In the genomic region with DNA sequence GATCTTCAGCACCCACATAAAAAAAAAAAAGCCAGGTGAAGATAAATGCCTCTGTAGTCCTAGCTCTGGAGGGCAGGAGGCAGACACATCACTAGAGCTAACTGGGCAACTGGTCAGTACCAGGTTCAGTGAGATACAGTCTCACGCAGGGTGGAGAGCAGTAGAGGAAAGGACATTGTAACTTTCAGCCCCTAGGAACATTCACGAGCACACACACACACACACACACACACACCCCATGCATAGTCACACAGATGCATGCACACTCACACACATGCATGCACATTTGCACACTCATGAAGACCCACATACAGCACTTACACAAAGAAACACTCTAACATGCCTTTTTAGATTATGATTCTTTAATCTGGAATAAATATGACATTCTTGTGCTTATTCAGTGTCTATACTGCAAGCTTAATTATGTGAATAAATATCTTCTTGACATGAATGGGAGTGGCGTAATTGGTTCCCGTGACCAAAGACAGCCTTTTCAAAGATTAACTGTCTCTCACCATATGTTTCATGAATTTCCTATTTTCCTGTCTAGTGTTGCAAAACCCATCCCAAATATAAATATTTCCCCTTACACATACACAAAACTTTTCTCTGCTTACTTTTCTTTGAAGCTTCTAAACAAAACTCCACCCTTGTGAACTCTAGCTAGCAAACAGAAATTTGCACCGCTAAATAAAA, we compare ENCODE assay signal across 20 mouse cellular contexts. TPM values are rescaled to one million over a fixed set of nuclear protein-coding genes. Genes with fewer than 3 reads are reported as not detected.
A peak's percentile ranks its signal among the peaks of the same experiment; 100 is the strongest.
DNase-seq lines count a peak whose midpoint lies in the region; ATAC-seq lines count a peak whose summit lies in the region.
"Had no signal": no experiment of that assay in that cellular context is flagged by ENCODE, and none has a peak within 500 bp of the region (broad histone marks: within the 10 kb centered on the region; RNA-seq: fewer than 3 reads in every experiment).

No protein-coding gene starts in this region.

- 57% methylated on average over 5 of the region's 5 CpGs for WGBS in forebrain, embryonic 15.5 days
- 57% methylated on average over 5 of the region's 5 CpGs for WGBS in forebrain, embryonic 14.5 days
- WGBS in lung, embryonic 15.5 days: 53% methylated on average over 5 of the region's 5 CpGs
- WGBS in midbrain, embryonic 11.5 days: 42% methylated on average over 5 of the region's 5 CpGs
- 32% methylated on average over 5 of the region's 5 CpGs for WGBS in midbrain, embryonic 16.5 days

- DNase-seq in forebrain, embryonic 14.5 days (ENCODE audit: low spot score): no peak
- no peak for DNase-seq in lung, postnatal 36 days
- DNase-seq in midbrain, embryonic 11.5 days (ENCODE audit: low spot score, missing footprints): peak; percentile 88
- no peak for DNase-seq in layer of hippocampus, adult 18-20 months (ENCODE audit: low spot score in 2 of 2)
- DNase-seq: thymus, adult 18-20 months had no signal

- no peaks in the 10 kb centered on the region for H3K27me3 ChIP-seq in forebrain, embryonic 15.5 days
- H3K27me3 ChIP-seq in forebrain, embryonic 14.5 days (replicated peaks; ENCODE audit: control insufficient read depth, insufficient read depth, low read length): no peaks in the 10 kb centered on the region
- no peaks in the 10 kb centered on the region for H3K27me3 ChIP-seq in lung, embryonic 15.5 days
- no peaks in the 10 kb centered on the region for H3K27me3 ChIP-seq in midbrain, embryonic 11.5 days (ENCODE audit: control insufficient read depth, insufficient read depth, low read length)
- no peaks in the 10 kb centered on the region for H3K27me3 ChIP-seq in midbrain, embryonic 16.5 days (ENCODE audit: control insufficient read depth, insufficient read depth, low read depth, low read length)
- H3K27me3 ChIP-seq: embryonic facial prominence, embryonic 12.5 days; heart, embryonic 13.5 days; limb, embryonic 12.5 days; liver, embryonic 15.5 days; neural tube, embryonic 13.5 days had no signal

- H3K4me3 ChIP-seq in forebrain, embryonic 15.5 days: no peak overlapping the region
- H3K4me3 ChIP-seq in forebrain, embryonic 14.5 days (ENCODE audit: low read depth, low read length): no peak overlapping the region
- no peak overlapping the region for H3K4me3 ChIP-seq in lung, embryonic 15.5 days
- H3K4me3 ChIP-seq in midbrain, embryonic 11.5 days (ENCODE audit: low read depth, low read length): no peak overlapping the region
- H3K4me3 ChIP-seq in midbrain, embryonic 16.5 days (ENCODE audit: low read depth, low read length): no peak overlapping the region
- H3K4me3 ChIP-seq: embryonic facial prominence, embryonic 12.5 days; heart, embryonic 13.5 days; left cerebral cortex, adult 2 months; limb, embryonic 12.5 days; liver, embryonic 15.5 days; myocyte; neural tube, embryonic 13.5 days had no signal

- H3K9ac ChIP-seq in forebrain, embryonic 15.5 days (replicated peaks): no peak overlapping the region
- H3K9ac ChIP-seq in forebrain, embryonic 14.5 days (ENCODE audit: low read length): no peak overlapping the region
- no peak overlapping the region for H3K9ac ChIP-seq in lung, embryonic 15.5 days
- H3K9ac ChIP-seq in midbrain, embryonic 11.5 days (ENCODE audit: low read length): no peak overlapping the region
- H3K9ac ChIP-seq in midbrain, embryonic 16.5 days (ENCODE audit: low read depth, low read length): no peak overlapping the region
- H3K9ac ChIP-seq: embryonic facial prominence, embryonic 12.5 days; heart, embryonic 13.5 days; limb, embryonic 12.5 days; liver, embryonic 15.5 days; neural tube, embryonic 13.5 days had no signal

- ATAC-seq in forebrain, embryonic 15.5 days (replicated peaks): peak; percentile 62; the same call in 1 of the 2 replicates
- ATAC-seq in forebrain, embryonic 14.5 days: no peak
- ATAC-seq in lung, embryonic 15.5 days (ENCODE audit: borderline replicate concordance, extremely low read depth, low FRiP score, low TSS enrichment): peak; percentile 73; the same call in 1 of the 2 replicates
- peak; percentile 63 for ATAC-seq in midbrain, embryonic 11.5 days (ENCODE audit: low FRiP score)
- ATAC-seq in midbrain, embryonic 16.5 days: no peak
- ATAC-seq: intestine, postnatal 0 days had no signal

- H3K4me1 ChIP-seq in forebrain, embryonic 15.5 days: no peaks in the 10 kb centered on the region
- no peaks in the 10 kb centered on the region for H3K4me1 ChIP-seq in forebrain, embryonic 14.5 days (ENCODE audit: control insufficient read depth, insufficient read depth, low read length)
- H3K4me1 ChIP-seq in lung, embryonic 15.5 days: peaks cover 23% of the 10 kb centered on the region
- peaks cover 14% of the 10 kb centered on the region for H3K4me1 ChIP-seq in midbrain, embryonic 11.5 days (ENCODE audit: control insufficient read depth, insufficient read depth, low read length)
- no peaks in the 10 kb centered on the region for H3K4me1 ChIP-seq in midbrain, embryonic 16.5 days (ENCODE audit: control insufficient read depth, insufficient read depth, low read length)
- H3K4me1 ChIP-seq: embryonic facial prominence, embryonic 12.5 days; limb, embryonic 12.5 days; liver, embryonic 15.5 days; neural tube, embryonic 13.5 days had no signal

- H3K27ac ChIP-seq in forebrain, embryonic 15.5 days (replicated peaks): no peak overlapping the region
- H3K27ac ChIP-seq in forebrain, embryonic 14.5 days (ENCODE audit: low read depth, low read length): no peak overlapping the region
- H3K27ac ChIP-seq in lung, embryonic 15.5 days: peak overlapping the region; percentile 84
- peak overlapping the region; percentile 56 for H3K27ac ChIP-seq in midbrain, embryonic 11.5 days (ENCODE audit: low read depth, low read length)
- H3K27ac ChIP-seq in midbrain, embryonic 16.5 days (ENCODE audit: low read length): no peak overlapping the region
- H3K27ac ChIP-seq: embryonic facial prominence, embryonic 12.5 days; heart, embryonic 13.5 days; left cerebral cortex, adult 2 months; limb, embryonic 12.5 days; liver, embryonic 15.5 days; neural tube, embryonic 13.5 days; stomach, postnatal 0 days had no signal

- H3K9me3 ChIP-seq in forebrain, embryonic 15.5 days: no peaks in the 10 kb centered on the region
- H3K9me3 ChIP-seq in forebrain, embryonic 14.5 days (replicated peaks; ENCODE audit: control insufficient read depth, low read length): no peaks in the 10 kb centered on the region
- no peaks in the 10 kb centered on the region for H3K9me3 ChIP-seq in lung, embryonic 15.5 days
- no peaks in the 10 kb centered on the region for H3K9me3 ChIP-seq in midbrain, embryonic 11.5 days (ENCODE audit: control insufficient read depth, low read length)
- no peaks in the 10 kb centered on the region for H3K9me3 ChIP-seq in midbrain, embryonic 16.5 days (replicated peaks; ENCODE audit: control insufficient read depth, low read length, poor library complexity, severe bottlenecking)
- H3K9me3 ChIP-seq: embryonic facial prominence, embryonic 12.5 days; G1E; heart, embryonic 13.5 days; limb, embryonic 12.5 days; liver, embryonic 15.5 days; neural tube, embryonic 13.5 days had no signal

- H3K36me3 ChIP-seq in forebrain, embryonic 15.5 days: no peaks in the 10 kb centered on the region
- H3K36me3 ChIP-seq in forebrain, embryonic 14.5 days (ENCODE audit: control insufficient read depth, insufficient read depth, low read length): no peaks in the 10 kb centered on the region
- H3K36me3 ChIP-seq in lung, embryonic 15.5 days: no peaks in the 10 kb centered on the region
- H3K36me3 ChIP-seq in midbrain, embryonic 11.5 days (ENCODE audit: control insufficient read depth, insufficient read depth, low read length): no peaks in the 10 kb centered on the region
- H3K36me3 ChIP-seq in midbrain, embryonic 16.5 days (ENCODE audit: control insufficient read depth, insufficient read depth, low read length): no peaks in the 10 kb centered on the region
- H3K36me3 ChIP-seq: embryonic facial prominence, embryonic 12.5 days; G1E; heart, embryonic 13.5 days; limb, embryonic 12.5 days; liver, embryonic 15.5 days; neural tube, embryonic 13.5 days had no signal

- no peak overlapping the region for H3K4me2 ChIP-seq in forebrain, embryonic 15.5 days (replicated peaks)
- no peak overlapping the region for H3K4me2 ChIP-seq in forebrain, embryonic 14.5 days (ENCODE audit: low read length)
- no peak overlapping the region for H3K4me2 ChIP-seq in lung, embryonic 15.5 days
- H3K4me2 ChIP-seq in midbrain, embryonic 11.5 days: no peak overlapping the region
- H3K4me2 ChIP-seq in midbrain, embryonic 16.5 days (ENCODE audit: low read length): no peak overlapping the region
- H3K4me2 ChIP-seq: embryonic facial prominence, embryonic 12.5 days; heart, embryonic 13.5 days; limb, embryonic 12.5 days; liver, embryonic 15.5 days; neural tube, embryonic 13.5 days had no signal

RNA-seq across cellular contexts. Expression of gene Arnt2, which starts 37.9 kb away (rescaled TPM):
- 59.1 and 61.2 TPM in 2 replicates for polyA plus RNA-seq in forebrain, embryonic 15.5 days (2015; fragmentation: Nextera tagmentation; extraction: Ambion mirVana)
- 51.4 and 59.3 TPM in 2 replicates for polyA plus RNA-seq in forebrain, embryonic 14.5 days (2014; fragmentation: Nextera tagmentation; extraction: Ambion mirVana)
- polyA plus RNA-seq in lung, embryonic 15.5 days (2015; fragmentation: Nextera tagmentation; extraction: Ambion mirVana): 8.4 and 8.7 TPM in 2 replicates
- 34.9 and 36.4 TPM in 2 replicates for polyA plus RNA-seq in midbrain, embryonic 11.5 days (2014; fragmentation: Nextera tagmentation; extraction: Ambion mirVana)
- polyA plus RNA-seq in midbrain, embryonic 16.5 days (2015; fragmentation: Nextera tagmentation; extraction: Ambion mirVana): 88.2 and 90.2 TPM in 2 replicates
- 100 to 1,000 TPM; 158 to 160 TPM for total RNA-seq in layer of hippocampus, adult 18-20 months (2021)
- total RNA-seq: hematopoietic stem cell, adult 5-6 weeks; liver, adult 2 months had no signal
- polyA plus RNA-seq: G1E; liver, adult 2 months had no signal

Comparison
In these comparisons a context has a peak if more than half of its experiments do, and no peak if none do; other contexts are left out.
1. ATAC-seq: peak in forebrain, embryonic 15.5 days (single experiment), lung, embryonic 15.5 days (single experiment) and midbrain, embryonic 11.5 days (single experiment); none in forebrain, embryonic 14.5 days (single experiment) and midbrain, embryonic 16.5 days (single experiment).
2. H3K27ac ChIP-seq: peak in lung, embryonic 15.5 days (single experiment) and midbrain, embryonic 11.5 days (single experiment); none in forebrain, embryonic 15.5 days (single experiment), forebrain, embryonic 14.5 days (single experiment) and midbrain, embryonic 16.5 days (single experiment).